Mouse (Mus musculus) embryonic fibroblast, embryonic 13.5 days (primary cell): Measurements from ENCODE around the gene Sptbn4.

ENCODE experiments used
- CTCF ChIP-seq: IDR thresholded peaks from 2 replicates; pipeline ENCODE4 v1.5.1; 2011; ENCODE audit warnings: mild to moderate bottlenecking, control low read depth, low read length, moderate library complexity, borderline replicate concordance; ENCODE audit not compliant: insufficient read depth
- POLR2A ChIP-seq: IDR thresholded peaks from 2 replicates; pipeline ENCODE4 v1.6.1; 2011; ENCODE audit warnings: low read depth, mild to moderate bottlenecking, control low read depth, low read length, moderate library complexity

DNA sequence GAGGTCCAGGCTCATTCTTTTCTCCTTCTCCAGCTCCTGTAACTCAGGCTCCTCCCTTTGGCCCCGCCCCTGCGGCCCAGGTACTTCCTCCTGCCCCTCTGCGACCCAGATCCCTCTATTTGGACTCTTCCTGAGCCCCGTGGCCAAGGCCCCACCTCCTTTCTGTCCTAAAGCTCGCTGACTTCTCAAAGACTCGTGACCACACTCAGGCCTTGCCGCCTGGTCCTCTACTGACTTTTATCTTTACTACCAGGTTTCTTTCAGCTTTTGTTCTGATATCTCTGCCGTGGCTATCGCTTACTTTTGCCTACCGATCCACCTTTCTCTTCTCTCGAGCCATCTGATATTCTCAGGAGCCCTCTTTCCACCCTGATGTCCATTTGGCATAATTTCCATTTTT, 79.5 kb downstream of the Sptbn4 start:
- TF ChIP-seq CTCF (no peak), POLR2A (no peak)
